Mouse (Mus musculus) liver, embryonic 15.5 days (tissue): Measurements from ENCODE around the gene Six2. TPM values are rescaled to one million over a fixed set of nuclear protein-coding genes. Genes with fewer than 3 reads are reported as not detected.

Experiments
- ATAC-seq: fragments of 200-750 bp; cut with Nextera tagmentation; 2 replicates; pipeline ENCODE4 v1.8.0; 2017; ENCODE audit warnings: moderate number of reproducible peaks, mild to moderate bottlenecking, moderate library complexity; ENCODE audit not compliant: insufficient read depth
- H3K27ac ChIP-seq: fragments of 300-500 bp; sonication (generic); replicated peaks from 2 replicates; pipeline ENCODE4 v1.5.1; 2015; ENCODE audit warnings: mild to moderate bottlenecking, inconsistent platforms
- H3K27me3 ChIP-seq: fragments of 300-500 bp; sonication (generic); 2 replicates; pipeline ENCODE4 v1.6.1; 2015; ENCODE audit warnings: mild to moderate bottlenecking, inconsistent platforms
- H3K36me3 ChIP-seq: fragments of 300-500 bp; sonication (generic); replicated peaks from 2 replicates; pipeline ENCODE4 v1.6.1; 2015; ENCODE audit warnings: moderate library complexity, mild to moderate bottlenecking, inconsistent platforms
- H3K4me1 ChIP-seq: fragments of 300-500 bp; sonication (generic); replicated peaks from 2 replicates; pipeline ENCODE4 v1.6.1; 2015; ENCODE audit warnings: inconsistent platforms
- H3K4me2 ChIP-seq: fragments of 300-500 bp; sonication (generic); 2 replicates; pipeline ENCODE4 v1.6.1; 2015; ENCODE audit warnings: moderate library complexity, mild to moderate bottlenecking, inconsistent platforms
- H3K4me3 ChIP-seq: fragments of 300-500 bp; sonication (generic); replicated peaks from 2 replicates; pipeline ENCODE4 v1.5.1; 2015; ENCODE audit warnings: mild to moderate bottlenecking, inconsistent platforms
- H3K9ac ChIP-seq: fragments of 300-500 bp; sonication (generic); 2 replicates; pipeline ENCODE4 v1.6.1; 2015; ENCODE audit warnings: moderate library complexity, mild to moderate bottlenecking, inconsistent platforms
- H3K9me3 ChIP-seq: fragments of 300-500 bp; sonication (generic); replicated peaks from 2 replicates; pipeline ENCODE4 v1.6.1; 2016; ENCODE audit warnings: inconsistent platforms
- WGBS: fragments of 180-500 bp; shearing (Covaris S2); methylation state at CpG from one replicate; pipeline ENCODE4 v1.1.7; 2015; ENCODE audit warnings: mixed read lengths; ENCODE audit not compliant: insufficient replicate concordance; 5-methylcytosine and 5-hydroxymethylcytosine counted together
- polyA plus RNA-seq: library from polyadenylated mRNA; unstranded; fragments of >200 nt; fragmentation: Nextera tagmentation; extraction: Ambion mirVana; gene quantifications from 2 replicates; pipeline ENCODE4 v1.2.1, GENCODE M21; 2015

Six2 gene
- 0.07 TPM in 1 of 2 replicates, not detected in the other for polyA plus RNA-seq

- Histone ChIP-seq H3K36me3 (no peaks in the 10 kb centered on the region), H3K4me3 (peak within 1 kb of the TSS; percentile 26), H3K9ac (no peak within 1 kb of the TSS), H3K27me3 (peaks cover 100% of the 10 kb centered on the region), H3K9me3 (no peaks in the 10 kb centered on the region), H3K27ac (no peak within 1 kb of the TSS), H3K4me2 (peak within 1 kb of the TSS; percentile 56), H3K4me1 (no peaks in the 10 kb centered on the region; the same call in 1 of the 2 replicates)
- under 1% methylated on average over 55 of the region's 55 CpGs for WGBS
- ATAC-seq = no peak
Measured at GRCm38 (mm10) chr17:85688236-85688910, at the start of gene Six2. Six2 (minus strand) TSS chr17:85688274.

- no peaks in the 10 kb centered on the region for H3K4me1 ChIP-seq
- WGBS = 58% methylated on average over 16 of the region's 19 CpGs
- H3K9ac ChIP-seq = no peak overlapping the region
- no peaks in the 10 kb centered on the region for H3K27me3 ChIP-seq
- H3K27ac ChIP-seq = no peak overlapping the region
- H3K4me2 ChIP-seq = no peak overlapping the region
- ATAC-seq = no peak
- H3K4me3 ChIP-seq = no peak overlapping the region
- H3K36me3 ChIP-seq = no peaks in the 10 kb centered on the region
- H3K9me3 ChIP-seq = no peaks in the 10 kb centered on the region
Measured at GRCm38 (mm10) chr17:85737090-85737780, 49.2 kb upstream of the Six2 start.

GRCm38 (mm10) chr17:85731329-85731728 is 43.3 kb upstream of the Six2 start:
- Histone ChIP-seq H3K27me3 (no peaks in the 10 kb centered on the region), H3K4me2 (no peak overlapping the region), H3K9me3 (no peaks in the 10 kb centered on the region), H3K27ac (no peak overlapping the region), H3K9ac (no peak overlapping the region), H3K4me1 (no peaks in the 10 kb centered on the region), H3K36me3 (no peaks in the 10 kb centered on the region), H3K4me3 (no peak overlapping the region)
- no peak for ATAC-seq
- WGBS = 28% methylated on average over 5 of the region's 5 CpGs

GRCm38 (mm10) chr17:85730231-85731015 is 42.3 kb upstream of the Six2 start:
- Histone ChIP-seq H3K4me2 (no peak overlapping the region), H3K27me3 (no peaks in the 10 kb centered on the region), H3K9ac (no peak overlapping the region), H3K27ac (no peak overlapping the region), H3K36me3 (no peaks in the 10 kb centered on the region), H3K9me3 (no peaks in the 10 kb centered on the region), H3K4me3 (no peak overlapping the region), H3K4me1 (no peaks in the 10 kb centered on the region)
- WGBS = 59% methylated on average over 12 of the region's 12 CpGs
- ATAC-seq = no peak

GRCm38 (mm10) chr17:85728071-85728718 is 40.1 kb upstream of the Six2 start:
- H3K36me3 ChIP-seq = no peaks in the 10 kb centered on the region
- H3K9me3 ChIP-seq = no peaks in the 10 kb centered on the region
- no peak overlapping the region for H3K9ac ChIP-seq
- H3K27me3 ChIP-seq = no peaks in the 10 kb centered on the region
- no peak for ATAC-seq
- no peak overlapping the region for H3K4me3 ChIP-seq
- H3K4me2 ChIP-seq = no peak overlapping the region
- 40% methylated on average over 5 of the region's 5 CpGs for WGBS
- H3K4me1 ChIP-seq = no peaks in the 10 kb centered on the region
- H3K27ac ChIP-seq = no peak overlapping the region

GRCm38 (mm10) chr17:85725988-85726387 is 37.9 kb upstream of the Six2 start:
- Histone ChIP-seq H3K36me3 (no peaks in the 10 kb centered on the region), H3K4me1 (no peaks in the 10 kb centered on the region), H3K27ac (no peak overlapping the region), H3K4me2 (no peak overlapping the region), H3K4me3 (no peak overlapping the region), H3K9me3 (no peaks in the 10 kb centered on the region), H3K27me3 (no peaks in the 10 kb centered on the region), H3K9ac (no peak overlapping the region)
- ATAC-seq = peak; percentile 57
- WGBS = 69% methylated on average over 9 of the region's 9 CpGs

- H3K4me3 ChIP-seq = no peak overlapping the region
- H3K27me3 ChIP-seq = no peaks in the 10 kb centered on the region
- H3K36me3 ChIP-seq = no peaks in the 10 kb centered on the region
- no peak overlapping the region for H3K27ac ChIP-seq
- no peak overlapping the region for H3K9ac ChIP-seq
- H3K4me1 ChIP-seq = no peaks in the 10 kb centered on the region
- H3K4me2 ChIP-seq = no peak overlapping the region
- WGBS = 64% methylated on average over 5 of the region's 5 CpGs
- no peak for ATAC-seq
- no peaks in the 10 kb centered on the region for H3K9me3 ChIP-seq
Measured at GRCm38 (mm10) chr17:85723166-85723565, 35.1 kb upstream of the Six2 start.

- Histone ChIP-seq H3K4me1 (no peaks in the 10 kb centered on the region), H3K27ac (no peak overlapping the region), H3K9ac (no peak overlapping the region), H3K4me2 (no peak overlapping the region), H3K36me3 (no peaks in the 10 kb centered on the region), H3K27me3 (no peaks in the 10 kb centered on the region), H3K9me3 (no peaks in the 10 kb centered on the region), H3K4me3 (no peak overlapping the region)
- ATAC-seq = no peak
- WGBS = 70% methylated on average over 7 of the region's 7 CpGs
Measured at GRCm38 (mm10) chr17:85717266-85717665, 29.2 kb upstream of the Six2 start.

- Histone ChIP-seq H3K36me3 (no peaks in the 10 kb centered on the region), H3K4me2 (no peak overlapping the region), H3K27ac (no peak overlapping the region), H3K9me3 (no peaks in the 10 kb centered on the region), H3K9ac (no peak overlapping the region), H3K4me1 (no peaks in the 10 kb centered on the region), H3K27me3 (no peaks in the 10 kb centered on the region), H3K4me3 (no peak overlapping the region)
- no peak for ATAC-seq
- WGBS = 63% methylated on average over 11 of the region's 11 CpGs
Measured at GRCm38 (mm10) chr17:85715784-85716183, 27.7 kb upstream of the Six2 start.

GRCm38 (mm10) chr17:85714370-85714769 is 26.3 kb upstream of the Six2 start:
- Histone ChIP-seq H3K4me1 (no peaks in the 10 kb centered on the region), H3K27ac (no peak overlapping the region), H3K36me3 (no peaks in the 10 kb centered on the region), H3K4me2 (no peak overlapping the region), H3K27me3 (no peaks in the 10 kb centered on the region), H3K9ac (no peak overlapping the region), H3K9me3 (no peaks in the 10 kb centered on the region), H3K4me3 (no peak overlapping the region)
- no peak for ATAC-seq
- 58% methylated on average over 5 of the region's 5 CpGs for WGBS

GRCm38 (mm10) chr17:85712874-85713273 is 24.8 kb upstream of the Six2 start:
- ATAC-seq = no peak
- Histone ChIP-seq H3K9ac (no peak overlapping the region), H3K36me3 (no peaks in the 10 kb centered on the region), H3K9me3 (no peaks in the 10 kb centered on the region), H3K27ac (no peak overlapping the region), H3K4me3 (no peak overlapping the region), H3K4me2 (no peak overlapping the region), H3K27me3 (no peaks in the 10 kb centered on the region), H3K4me1 (no peaks in the 10 kb centered on the region)
- WGBS = 70% methylated on average over 10 of the region's 10 CpGs
